Mouse (Mus musculus) CH12.LX (cell line): ENCODE results near the gene Tacr1.

Experiments
- CTCF ChIP-seq, 2 experiments: IDR thresholded peaks in 1 of 2; conservative IDR thresholded peaks in 1 of 2; 2 replicates each; pipeline ENCODE4 v1.5.1; 2011 to 2012; ENCODE audit warnings: low read depth in 2 of 2, low read length in 2 of 2, improper control_type of control experiment in 1 of 2, inconsistent platforms in 1 of 2, mild to moderate bottlenecking in 1 of 2, moderate library complexity in 1 of 2
- ELF1 ChIP-seq: IDR thresholded peaks from 2 replicates; pipeline ENCODE4 v1.6.1; 2014; ENCODE audit warnings: low read depth, mild to moderate bottlenecking, inconsistent platforms, low read length, improper control_type of control experiment
- EP300 ChIP-seq: IDR thresholded peaks from 2 replicates; pipeline ENCODE4 v1.6.1; 2011; ENCODE audit warnings: low read length, improper control_type of control experiment
- HCFC1 ChIP-seq: IDR thresholded peaks from 2 replicates; pipeline ENCODE4 v1.6.1; 2012; ENCODE audit warnings: low read depth, mild to moderate bottlenecking, inconsistent platforms, low read length, improper control_type of control experiment
- KAT2A ChIP-seq: IDR thresholded peaks from 2 replicates; pipeline ENCODE4 v1.6.1; 2012; ENCODE audit warnings: low read length, improper control_type of control experiment, inconsistent platforms; ENCODE audit not compliant: insufficient replicate concordance
- MAFK ChIP-seq: IDR thresholded peaks from 2 replicates; pipeline ENCODE4 v1.6.1; 2011; ENCODE audit warnings: low read length, improper control_type of control experiment; ENCODE audit not compliant: insufficient replicate concordance
- MAX ChIP-seq: IDR thresholded peaks from 2 replicates; pipeline ENCODE4 v1.6.1; 2011; ENCODE audit warnings: low read length, improper control_type of control experiment
- MXI1 ChIP-seq: IDR thresholded peaks from 2 replicates; pipeline ENCODE4 v1.6.1; 2011; ENCODE audit warnings: mild to moderate bottlenecking, low read depth, low read length, improper control_type of control experiment
- NELFE ChIP-seq: IDR thresholded peaks from 2 replicates; pipeline ENCODE4 v1.6.1; 2011; ENCODE audit warnings: low read depth, low read length, improper control_type of control experiment
- POLR2A ChIP-seq: IDR thresholded peaks from 2 replicates; pipeline ENCODE4 v1.6.1; 2011; ENCODE audit warnings: low read depth, mild to moderate bottlenecking, improper control_type of control experiment, low read length
- SMC3 ChIP-seq: IDR thresholded peaks from 2 replicates; pipeline ENCODE4 v1.6.1; 2011; ENCODE audit warnings: low read depth, low read length, improper control_type of control experiment
- TCF12 ChIP-seq: IDR thresholded peaks from 2 replicates; pipeline ENCODE4 v1.6.1; 2014; ENCODE audit warnings: low read depth, mild to moderate bottlenecking, inconsistent platforms, low read length, improper control_type of control experiment
- USF2 ChIP-seq: conservative IDR thresholded peaks from 2 replicates; pipeline ENCODE4 v1.6.1; 2011; ENCODE audit warnings: low read depth, low read length, improper control_type of control experiment
- ZC3H11A ChIP-seq: IDR thresholded peaks from 2 replicates; pipeline ENCODE4 v1.6.1; 2012; ENCODE audit warnings: low read depth, mild to moderate bottlenecking, inconsistent platforms, low read length, improper control_type of control experiment

DNA sequence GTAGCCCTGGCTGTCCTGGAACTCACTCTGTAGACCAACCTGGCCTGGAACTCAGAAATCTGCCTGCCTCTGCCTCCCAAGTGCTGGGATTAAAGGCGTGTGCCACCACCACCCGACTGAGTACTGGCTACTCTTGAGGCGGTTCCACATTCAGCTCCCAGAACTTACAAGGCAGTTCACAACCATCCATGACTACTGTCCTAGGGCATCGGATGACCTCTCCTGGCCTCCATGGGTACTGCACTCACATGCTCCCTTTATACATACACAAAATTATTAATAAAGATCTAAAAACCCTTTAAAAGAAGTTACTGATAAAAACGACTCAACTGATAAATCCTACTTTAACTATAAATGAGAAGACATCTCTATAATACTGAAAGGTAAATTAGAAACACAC is 18.6 kb upstream of the Tacr1 start:
- TF ChIP-seq ELF1 (no peak), KAT2A (no peak), ZC3H11A (no peak), EP300 (no peak), MXI1 (no peak), CTCF (conservative IDR thresholded peaks at IDR 0.05 in 1 of 2, IDR thresholded peaks at IDR 0.05 in 1 of 2; ENCODE audit: low read depth in 2 of 2, low read length in 2 of 2) (peak in 1 of 2 experiments; percentile 17; a peak in 2 of 4 replicates), NELFE (no peak), SMC3 (peak; percentile 10; the same call in 1 of the 2 replicates), MAFK (no peak), HCFC1 (no peak), MAX (no peak), POLR2A (no peak), TCF12 (no peak), USF2 (no peak)
